Mouse (Mus musculus): ENCODE measurements around the gene Cntnap5b. TPM values are rescaled to one million over a fixed set of nuclear protein-coding genes. Genes with fewer than 3 reads are reported as not detected.

Gene Cntnap5b
- polyA plus RNA-seq, 1 experiment from 2014 or later = 3.7 TPM

DNA sequence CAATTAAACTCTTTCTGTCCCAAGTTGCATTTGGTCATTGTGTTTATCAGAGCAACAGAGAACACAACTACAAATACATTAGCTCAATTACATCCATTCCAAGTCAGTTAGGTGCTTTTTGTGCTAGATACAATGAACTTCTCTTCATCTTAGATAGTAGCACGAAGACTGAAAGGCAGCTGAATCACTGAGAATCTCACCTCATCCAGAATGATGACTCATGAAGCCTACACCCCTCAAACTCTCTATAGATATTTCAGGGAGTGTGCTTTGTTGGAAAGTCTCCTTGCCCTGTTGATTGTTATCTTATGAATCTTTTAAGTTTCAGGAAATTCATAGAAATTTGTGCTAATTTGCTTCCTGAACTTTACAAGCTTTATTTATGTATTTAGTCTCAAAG is 695.0 kb downstream of the Cntnap5b start:
- WGBS = 83% methylated on average over 1 of the region's 1 CpGs
- no peak for ATAC-seq (ENCODE audit: low FRiP score, low TSS enrichment)
- no peak overlapping the region for H3K27ac ChIP-seq (replicated peaks; ENCODE audit: low read depth, low read length)

DNA sequence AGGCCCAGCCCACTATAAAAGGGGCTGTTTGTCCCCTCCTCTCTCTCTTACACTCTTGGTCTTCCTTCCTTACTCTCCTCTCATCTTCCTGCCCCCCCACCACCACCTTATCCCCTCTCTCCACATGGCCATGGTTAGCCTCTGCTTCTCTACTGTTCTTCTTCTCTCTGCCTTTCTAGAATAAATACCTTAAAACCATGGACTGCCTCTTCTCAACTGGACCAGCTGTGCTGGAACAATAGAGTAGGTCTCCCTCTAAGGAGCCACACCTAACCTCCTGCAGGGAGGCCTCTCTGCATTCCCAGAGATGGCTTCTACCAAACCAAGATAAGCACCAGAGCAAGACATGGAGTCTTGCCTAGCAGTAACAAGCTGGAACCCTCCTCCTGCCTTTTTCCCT is 737.3 kb downstream of the Cntnap5b start:
- ATAC-seq (ENCODE audit: low FRiP score, low TSS enrichment) = no peak

More for the DNA sequence above, 695.0 kb downstream of the Cntnap5b start:
- no peaks in the 10 kb centered on the region for H3K4me1 ChIP-seq (ENCODE audit: control insufficient read depth, insufficient read depth, low read length)
- no peak for DNase-seq
- H3K36me3 ChIP-seq (ENCODE audit: control insufficient read depth, insufficient read depth, low read length) = no peaks in the 10 kb centered on the region
- H3K4me3 ChIP-seq (replicated peaks; ENCODE audit: low read depth, low read length) = no peak overlapping the region
- H3K27me3 ChIP-seq (ENCODE audit: control insufficient read depth, insufficient read depth, low read length) = no peaks in the 10 kb centered on the region
- H3K4me2 ChIP-seq (ENCODE audit: low read length) = no peak overlapping the region
- H3K9ac ChIP-seq (replicated peaks; ENCODE audit: low read length) = no peak overlapping the region
- no peaks in the 10 kb centered on the region for H3K9me3 ChIP-seq (ENCODE audit: control insufficient read depth, low read length)

More for the DNA sequence above, 737.3 kb downstream of the Cntnap5b start:
- H3K4me1 ChIP-seq (ENCODE audit: control insufficient read depth, insufficient read depth, low read length) = no peaks in the 10 kb centered on the region
- no peaks in the 10 kb centered on the region for H3K27me3 ChIP-seq (ENCODE audit: control insufficient read depth, insufficient read depth, low read length)
- no peak overlapping the region for H3K4me2 ChIP-seq (ENCODE audit: low read length)
- H3K9me3 ChIP-seq (ENCODE audit: control insufficient read depth, low read length) = no peaks in the 10 kb centered on the region
- DNase-seq = no peak
- no peak overlapping the region for H3K4me3 ChIP-seq (replicated peaks; ENCODE audit: low read depth, low read length)
- H3K27ac ChIP-seq (replicated peaks; ENCODE audit: low read depth, low read length) = no peak overlapping the region
- no peaks in the 10 kb centered on the region for H3K36me3 ChIP-seq (ENCODE audit: control insufficient read depth, insufficient read depth, low read length)
- no peak overlapping the region for H3K9ac ChIP-seq (replicated peaks; ENCODE audit: low read length)

Data from midbrain, embryonic 14.5 days (tissue).